Mouse (Mus musculus): ENCODE results near the gene Gpr153. TPM values are rescaled to one million over a fixed set of nuclear protein-coding genes. Genes with fewer than 3 reads are reported as not detected.

The Gpr153 gene
- polyA plus RNA-seq, 1 experiment from 2014 or later: 13.9 TPM

DNA sequence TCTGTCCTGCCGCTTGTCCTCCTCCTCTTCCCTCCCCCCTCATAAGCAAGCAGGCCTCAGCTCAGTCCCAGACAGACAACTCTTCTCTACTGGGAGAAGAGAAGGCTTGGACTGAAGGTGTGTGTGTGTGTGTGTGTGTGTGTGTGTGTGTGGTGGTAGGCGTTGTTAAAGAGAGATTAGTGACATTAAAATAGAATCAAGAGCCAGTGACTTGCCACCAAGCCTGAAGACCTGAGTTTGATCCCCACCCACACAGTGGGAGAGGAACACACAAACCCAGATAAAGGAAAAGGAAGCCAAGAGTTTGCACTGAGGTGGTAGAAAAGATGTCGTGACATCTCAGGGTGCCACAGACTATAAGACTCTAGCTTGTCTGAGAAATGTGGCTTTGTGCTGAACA lies 26.8 kb upstream of the Gpr153 start:
- no peak overlapping the region for H3K4me2 ChIP-seq (replicated peaks)
- H3K9ac ChIP-seq: no peak overlapping the region
- no peaks in the 10 kb centered on the region; the same call in 1 of the 2 replicates for H3K36me3 ChIP-seq
- no peaks in the 10 kb centered on the region for H3K27me3 ChIP-seq (replicated peaks)
- WGBS: 85% methylated on average over 3 of the region's 3 CpGs
- H3K27ac ChIP-seq: no peak overlapping the region
- no peaks in the 10 kb centered on the region; the same call in 1 of the 2 replicates for H3K4me1 ChIP-seq
- no peak overlapping the region for H3K4me3 ChIP-seq
- H3K9me3 ChIP-seq: no peaks in the 10 kb centered on the region
- ATAC-seq (ENCODE audit: low FRiP score, low read depth): no peak

- Histone ChIP-seq H3K27me3 (replicated peaks) (no peaks in the 10 kb centered on the region), H3K9me3 (no peaks in the 10 kb centered on the region), H3K36me3 (peaks cover 5% of the 10 kb centered on the region; the same call in 1 of the 2 replicates), H3K4me1 (no peaks in the 10 kb centered on the region), H3K4me3 (no peak overlapping the region), H3K9ac (no peak overlapping the region), H3K27ac (no peak overlapping the region), H3K4me2 (replicated peaks) (no peak overlapping the region)
- no peak for ATAC-seq (ENCODE audit: low FRiP score, low read depth)
- WGBS: 90% methylated on average over 6 of the region's 6 CpGs
Observed at GRCm38 (mm10) chr4:152250615-152251014, 23.4 kb upstream of the Gpr153 start.

DNA sequence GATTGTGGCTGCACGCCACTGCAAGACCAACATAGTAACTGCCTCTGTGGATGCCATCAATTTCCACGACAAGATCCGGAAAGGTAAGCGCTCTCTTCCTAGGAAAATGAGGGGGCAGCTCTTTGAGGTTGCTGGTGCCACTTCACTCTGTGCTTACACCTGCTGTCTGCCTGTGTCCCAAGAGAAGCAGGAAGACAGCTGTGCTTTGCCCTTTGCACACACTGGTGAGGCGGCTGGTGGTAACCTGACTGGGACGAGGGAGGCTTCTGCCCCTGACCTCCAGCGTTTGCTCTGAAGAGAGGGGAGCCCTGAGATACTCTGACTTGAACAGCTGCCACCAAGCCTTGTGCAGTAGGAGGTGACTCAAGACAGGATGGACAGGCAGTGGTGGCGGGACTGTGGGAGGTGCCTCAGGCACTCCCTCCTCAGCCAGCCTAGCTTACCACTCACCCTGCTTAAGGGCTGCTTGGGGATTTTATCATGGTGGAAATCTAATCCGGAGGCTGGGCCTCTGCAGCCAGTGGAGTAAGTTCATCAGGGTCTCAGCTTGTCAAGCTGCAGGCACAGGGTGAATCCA lies 20.8 kb upstream of the Gpr153 start:
- no peak overlapping the region for H3K4me2 ChIP-seq (replicated peaks)
- 91% methylated on average over 9 of the region's 9 CpGs for WGBS
- H3K27ac ChIP-seq: no peak overlapping the region
- H3K27me3 ChIP-seq (replicated peaks): no peaks in the 10 kb centered on the region
- H3K4me3 ChIP-seq: no peak overlapping the region
- no peak for ATAC-seq (ENCODE audit: low FRiP score, low read depth)
- H3K4me1 ChIP-seq: no peaks in the 10 kb centered on the region
- H3K36me3 ChIP-seq: peaks cover 5% of the 10 kb centered on the region; the same call in 1 of the 2 replicates
- H3K9ac ChIP-seq: no peak overlapping the region
- no peaks in the 10 kb centered on the region for H3K9me3 ChIP-seq

GRCm38 (mm10) chr4:152257070-152257469 lies 17.0 kb upstream of the Gpr153 start:
- ATAC-seq (ENCODE audit: low FRiP score, low read depth): no peak
- WGBS: 70% methylated on average over 6 of the region's 6 CpGs
- H3K36me3 ChIP-seq: peaks cover 9% of the 10 kb centered on the region; the same call in 1 of the 2 replicates
- H3K4me2 ChIP-seq (replicated peaks): no peak overlapping the region
- H3K4me3 ChIP-seq: no peak overlapping the region
- H3K27ac ChIP-seq: no peak overlapping the region
- H3K27me3 ChIP-seq (replicated peaks): no peaks in the 10 kb centered on the region
- H3K4me1 ChIP-seq: no peaks in the 10 kb centered on the region
- H3K9ac ChIP-seq: no peak overlapping the region
- H3K9me3 ChIP-seq: no peaks in the 10 kb centered on the region

- WGBS: 94% methylated on average over 8 of the region's 8 CpGs
- ATAC-seq (ENCODE audit: low FRiP score, low read depth): no peak
- Histone ChIP-seq H3K4me2 (replicated peaks) (no peak overlapping the region), H3K27ac (no peak overlapping the region), H3K27me3 (replicated peaks) (no peaks in the 10 kb centered on the region), H3K4me3 (no peak overlapping the region), H3K9ac (no peak overlapping the region), H3K9me3 (no peaks in the 10 kb centered on the region), H3K36me3 (0 out of 2 replicates have a peak, but pooled peaks cover 3% of the 10 kb centered on the region), H3K4me1 (peaks cover 12% of the 10 kb centered on the region; the same call in 1 of the 2 replicates)
Observed at GRCm38 (mm10) chr4:152260451-152260850, 13.6 kb upstream of the Gpr153 start.

- Histone ChIP-seq H3K9me3 (no peaks in the 10 kb centered on the region), H3K36me3 (0 out of 2 replicates have a peak, but pooled peaks cover 3% of the 10 kb centered on the region), H3K9ac (no peak overlapping the region), H3K4me1 (peaks cover 12% of the 10 kb centered on the region; the same call in 1 of the 2 replicates), H3K4me3 (no peak overlapping the region), H3K27ac (no peak overlapping the region), H3K4me2 (replicated peaks) (no peak overlapping the region), H3K27me3 (replicated peaks) (no peaks in the 10 kb centered on the region)
- ATAC-seq (ENCODE audit: low FRiP score, low read depth): no peak
- WGBS: 75% methylated on average over 9 of the region's 9 CpGs
Observed at GRCm38 (mm10) chr4:152262187-152262586, 11.8 kb upstream of the Gpr153 start.

GRCm38 (mm10) chr4:152263089-152263488 lies 10.9 kb upstream of the Gpr153 start:
- Histone ChIP-seq H3K4me1 (peaks cover 17% of the 10 kb centered on the region), H3K4me3 (no peak overlapping the region), H3K27me3 (replicated peaks) (no peaks in the 10 kb centered on the region), H3K9ac (no peak overlapping the region), H3K36me3 (0 out of 2 replicates have a peak, but pooled peaks cover 3% of the 10 kb centered on the region), H3K27ac (no peak overlapping the region), H3K4me2 (replicated peaks) (no peak overlapping the region), H3K9me3 (no peaks in the 10 kb centered on the region)
- 68% methylated on average over 9 of the region's 9 CpGs for WGBS
- no peak for ATAC-seq (ENCODE audit: low FRiP score, low read depth)

DNA sequence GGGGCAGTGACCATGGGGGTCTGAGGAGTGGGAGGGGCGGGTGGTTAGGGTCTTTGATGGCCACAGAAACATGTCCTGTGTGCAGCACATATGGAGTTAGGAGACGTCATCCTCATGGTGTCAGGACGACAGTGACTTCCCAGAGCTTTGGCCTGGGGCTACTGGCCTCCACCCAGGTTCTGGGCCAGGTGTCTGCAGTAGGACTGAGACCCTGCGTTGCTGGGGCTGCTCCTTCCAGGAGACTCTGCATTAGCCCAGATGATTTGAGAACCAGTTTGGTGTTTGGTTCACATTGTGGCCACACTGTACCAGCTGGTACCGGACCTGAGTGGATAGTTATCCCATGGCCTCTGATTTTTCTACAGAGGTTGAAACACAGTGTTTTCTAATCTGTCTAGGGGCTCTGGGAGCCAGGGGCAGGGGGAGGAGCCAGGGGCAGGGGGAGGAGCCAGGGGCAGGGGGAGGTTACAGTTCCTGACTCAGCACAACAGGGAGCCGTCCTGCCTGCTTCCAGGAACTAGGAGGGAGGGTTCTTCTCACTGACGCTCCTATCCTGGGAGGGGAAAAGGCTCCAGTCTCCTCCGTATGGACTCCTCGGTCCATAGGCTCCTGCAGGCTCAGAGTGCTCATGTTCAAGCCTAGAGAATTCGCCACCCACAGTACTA lies 10.4 kb upstream of the Gpr153 start:
- H3K9ac ChIP-seq: no peak overlapping the region
- no peak for ATAC-seq (ENCODE audit: low FRiP score, low read depth)
- 35% methylated on average over 10 of the region's 10 CpGs for WGBS

GRCm38 (mm10) chr4:152264177-152264530 lies 9.9 kb upstream of the Gpr153 start:
- Histone ChIP-seq H3K4me1 (peaks cover 17% of the 10 kb centered on the region), H3K27me3 (replicated peaks) (no peaks in the 10 kb centered on the region), H3K36me3 (0 out of 2 replicates have a peak, but pooled peaks cover 3% of the 10 kb centered on the region), H3K9me3 (no peaks in the 10 kb centered on the region), H3K4me3 (no peak overlapping the region), H3K27ac (no peak overlapping the region), H3K4me2 (replicated peaks) (peak overlapping the region; percentile 16), H3K9ac (no peak overlapping the region)
- 54% methylated on average over 4 of the region's 4 CpGs for WGBS
- no peak for ATAC-seq (ENCODE audit: low FRiP score, low read depth)

More for the DNA sequence above, 10.4 kb upstream of the Gpr153 start:
- H3K4me3 ChIP-seq: no peak overlapping the region
- H3K9me3 ChIP-seq: no peaks in the 10 kb centered on the region
- H3K36me3 ChIP-seq: 0 out of 2 replicates have a peak, but pooled peaks cover 3% of the 10 kb centered on the region
- peak overlapping the region; percentile 16 for H3K4me2 ChIP-seq (replicated peaks)
- no peaks in the 10 kb centered on the region for H3K27me3 ChIP-seq (replicated peaks)
- no peak overlapping the region for H3K27ac ChIP-seq
- peaks cover 17% of the 10 kb centered on the region for H3K4me1 ChIP-seq

DNA sequence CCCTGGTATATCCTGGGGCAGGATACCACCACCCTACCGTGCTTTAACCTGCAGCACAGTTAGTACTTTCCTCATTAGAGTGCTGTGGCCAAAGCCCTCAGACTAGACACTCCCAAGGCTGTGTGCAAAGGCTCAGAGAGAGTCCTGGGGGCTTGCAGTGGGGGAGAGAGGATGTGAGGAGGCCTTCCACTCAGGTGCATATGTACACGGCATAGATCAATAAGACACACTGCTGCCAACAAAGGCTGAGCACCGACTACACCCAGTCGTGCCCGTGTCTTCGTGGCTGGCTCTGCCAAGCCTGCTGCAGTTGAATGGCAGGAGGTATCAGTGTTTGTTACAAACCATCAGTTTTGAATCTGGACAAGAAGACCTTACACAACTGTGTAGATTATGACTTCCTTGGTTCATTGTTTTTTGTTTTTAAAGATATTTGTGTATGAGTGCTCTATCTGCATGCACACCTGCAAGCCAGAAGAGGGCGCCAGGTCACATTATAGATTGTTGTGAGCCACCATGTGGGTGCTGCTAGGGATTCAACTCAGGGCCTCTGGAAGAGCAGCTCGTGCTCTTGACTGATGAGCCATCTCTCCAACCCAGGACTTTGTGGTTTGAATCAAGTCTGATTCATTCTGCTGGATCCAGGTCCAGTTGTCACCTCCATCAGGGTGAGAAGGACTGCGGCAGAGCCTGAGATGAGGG lies 9.0 kb upstream of the Gpr153 start:
- Histone ChIP-seq H3K4me3 (no peak overlapping the region), H3K4me2 (replicated peaks) (no peak overlapping the region), H3K9me3 (no peaks in the 10 kb centered on the region), H3K27me3 (replicated peaks) (no peaks in the 10 kb centered on the region), H3K4me1 (peaks cover 17% of the 10 kb centered on the region), H3K27ac (no peak overlapping the region), H3K9ac (no peak overlapping the region), H3K36me3 (peaks cover 3% of the 10 kb centered on the region; the same call in 1 of the 2 replicates)
- WGBS: 93% methylated on average over 9 of the region's 9 CpGs
- ATAC-seq (ENCODE audit: low FRiP score, low read depth): no peak

DNA sequence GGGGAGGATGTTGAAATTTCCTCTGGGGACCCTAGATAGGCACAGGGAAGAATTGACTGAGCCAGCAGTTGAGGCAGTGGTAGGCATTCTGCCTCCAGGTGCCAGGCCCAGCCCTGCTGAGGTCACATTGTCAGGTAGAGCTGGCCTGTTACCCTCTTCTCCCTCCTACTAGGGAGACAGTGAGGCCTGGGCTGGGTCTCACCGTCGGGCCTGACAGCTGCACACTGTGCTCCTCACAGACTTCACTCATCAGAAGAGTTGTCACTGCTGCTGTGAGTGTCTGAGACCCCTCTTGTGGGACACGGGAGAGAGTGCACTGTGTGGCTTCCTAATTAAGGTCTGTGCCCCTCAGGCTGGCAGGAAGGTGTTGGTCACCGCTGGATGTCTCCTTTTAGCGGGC lies 8.2 kb upstream of the Gpr153 start:
- Histone ChIP-seq H3K9ac (no peak overlapping the region), H3K4me3 (no peak overlapping the region), H3K9me3 (no peaks in the 10 kb centered on the region), H3K4me2 (replicated peaks) (no peak overlapping the region), H3K36me3 (peaks cover 3% of the 10 kb centered on the region; the same call in 1 of the 2 replicates), H3K27me3 (replicated peaks) (no peaks in the 10 kb centered on the region), H3K4me1 (peaks cover 17% of the 10 kb centered on the region), H3K27ac (no peak overlapping the region)
- WGBS: 72% methylated on average over 5 of the region's 5 CpGs
- no peak for ATAC-seq (ENCODE audit: low FRiP score, low read depth)

DNA sequence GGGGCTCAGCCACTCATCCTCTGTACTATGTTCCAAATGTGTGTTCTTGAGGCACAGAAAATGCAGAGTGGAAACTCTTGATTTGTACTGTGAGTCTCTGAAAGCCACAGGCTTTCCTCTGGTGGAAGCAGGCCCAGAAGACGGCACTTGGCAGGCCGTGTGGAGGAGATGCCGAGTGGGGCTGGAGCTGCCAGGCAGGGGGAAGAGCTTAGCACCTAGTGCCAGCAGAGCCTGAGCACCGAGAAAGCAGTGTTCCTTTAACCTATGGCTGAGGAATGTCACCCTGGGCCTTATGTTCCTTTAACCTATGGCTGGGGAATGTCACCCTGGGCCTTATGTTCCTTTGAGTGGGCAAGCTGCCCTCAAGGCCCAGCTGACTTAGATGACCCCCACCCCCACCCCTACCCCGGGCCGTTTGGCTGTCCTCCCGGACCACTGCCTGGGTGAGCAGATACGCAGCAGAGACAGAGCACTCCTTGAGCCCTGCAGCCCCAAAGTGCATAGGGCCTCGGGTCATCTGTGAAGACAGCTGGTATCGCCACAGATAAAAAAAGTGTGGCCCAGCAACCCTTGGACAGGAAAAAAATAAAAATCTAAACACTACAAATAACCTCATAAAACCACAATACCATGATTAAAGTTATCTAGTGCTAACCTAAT lies 7.7 kb upstream of the Gpr153 start:
- Histone ChIP-seq H3K9ac (no peak overlapping the region), H3K4me2 (replicated peaks) (no peak overlapping the region), H3K27me3 (replicated peaks) (no peaks in the 10 kb centered on the region), H3K36me3 (no peaks in the 10 kb centered on the region; the same call in 1 of the 2 replicates), H3K9me3 (no peaks in the 10 kb centered on the region), H3K4me1 (peaks cover 17% of the 10 kb centered on the region), H3K27ac (no peak overlapping the region), H3K4me3 (no peak overlapping the region)
- ATAC-seq (ENCODE audit: low FRiP score, low read depth): no peak
- WGBS: 72% methylated on average over 10 of the region's 10 CpGs
